Mouse (Mus musculus) heart, adult 11 months (tissue): ENCODE data around the gene Crygd.

ENCODE experiments used
- DNase-seq: peaks from one replicate; pipeline ENCODE4 v3.0.0; 2022

The Crygd gene

DNA sequence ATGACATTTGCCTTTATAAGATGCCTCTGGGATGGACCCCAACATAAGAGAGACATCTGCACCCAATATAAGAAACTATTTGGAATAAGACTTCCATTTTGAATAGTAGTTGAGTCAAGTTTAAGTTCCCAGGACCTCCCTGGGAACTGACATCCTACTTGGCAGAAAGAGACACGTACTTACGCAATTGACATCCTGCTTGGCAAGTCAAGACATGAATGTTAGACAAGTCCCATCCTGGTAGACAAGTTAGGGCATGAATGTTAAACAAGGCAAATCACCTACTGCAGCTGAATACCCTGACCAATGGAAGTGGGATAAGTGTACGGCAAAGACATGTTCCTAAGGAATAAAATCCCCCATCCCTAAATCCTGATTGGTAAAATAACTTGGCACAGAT, 21.4 kb downstream of the Crygd start:
- peak; percentile 54 for DNase-seq

DNA sequence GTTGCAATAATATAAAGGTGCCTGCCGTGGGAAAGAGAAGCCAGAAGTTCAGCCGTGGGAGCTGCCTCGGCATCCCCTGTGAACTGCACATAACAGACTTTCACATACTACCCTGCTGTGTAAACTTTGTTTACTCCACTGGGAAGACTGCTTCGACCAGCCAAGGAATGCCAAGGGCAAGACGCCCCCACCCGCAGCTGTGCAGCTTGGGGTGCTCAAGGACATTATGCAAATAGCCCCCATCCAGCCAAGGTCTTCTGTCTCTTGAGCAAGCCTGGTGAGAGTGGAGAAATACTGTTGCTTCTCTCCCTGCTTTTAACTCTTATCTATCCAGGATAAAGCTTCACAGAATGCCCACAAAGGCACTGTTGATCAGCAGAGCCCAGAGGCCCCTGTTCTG, 22.4 kb downstream of the Crygd start:
- peak; percentile 76 for DNase-seq

DNA sequence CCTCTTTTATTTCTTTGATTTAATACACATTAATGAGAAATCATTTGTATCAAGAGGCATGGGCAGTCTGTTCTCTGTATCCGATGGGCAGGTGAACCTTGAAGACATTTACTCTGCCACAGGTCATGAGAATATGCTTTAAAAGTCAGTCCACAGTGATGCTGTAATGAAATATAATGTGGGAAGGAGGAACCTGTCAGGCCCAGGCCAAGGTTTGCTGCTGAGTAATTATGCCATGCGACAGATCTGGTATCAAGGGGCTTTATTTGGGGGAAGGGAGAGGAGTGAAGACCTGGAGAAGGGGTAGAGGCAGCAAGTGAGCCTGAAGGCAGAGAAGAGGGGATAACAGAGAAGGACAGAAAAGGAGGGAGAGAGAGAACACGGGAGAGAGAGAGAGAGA, 23.6 kb downstream of the Crygd start:
- DNase-seq, result peak; percentile 56

DNA sequence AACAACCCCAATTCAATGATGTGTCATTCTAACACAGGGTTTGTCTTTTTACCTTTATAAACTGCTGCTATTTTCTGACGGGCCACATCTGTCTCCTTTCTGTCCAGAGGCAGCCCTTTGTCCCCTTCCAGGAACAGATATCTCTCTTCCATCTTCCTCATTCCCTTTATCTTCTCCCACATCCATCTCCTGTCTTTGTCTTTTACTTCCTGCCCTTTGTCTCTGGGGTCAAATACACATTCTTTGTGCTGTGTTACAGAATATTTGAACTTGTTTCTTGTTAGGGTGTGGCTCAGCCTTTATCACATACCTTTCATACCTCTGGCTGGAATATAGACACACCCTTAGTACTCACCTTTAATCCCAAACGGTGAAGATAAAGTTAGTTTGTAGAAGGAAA, 25.7 kb downstream of the Crygd start:
- no peak for DNase-seq

DNA sequence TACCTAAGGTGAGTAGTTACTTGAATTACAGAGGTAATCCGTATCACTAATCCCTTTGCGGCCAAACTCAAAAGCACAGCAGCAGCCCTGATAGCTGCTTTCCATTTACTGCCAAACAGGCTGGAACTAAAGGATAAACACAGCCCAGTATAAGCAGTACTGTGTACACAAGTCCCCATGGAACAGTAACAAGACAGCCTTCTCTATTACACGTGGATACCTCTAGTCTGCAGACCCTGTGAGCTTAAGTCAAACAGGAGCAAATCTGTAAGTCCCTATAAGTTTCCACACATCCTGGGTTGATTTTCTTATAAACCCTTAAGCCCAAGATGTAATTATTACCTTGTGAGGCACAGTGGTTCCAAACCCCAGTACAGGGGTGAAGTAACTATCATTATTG, 27.7 kb downstream of the Crygd start:
- no peak for DNase-seq

DNA sequence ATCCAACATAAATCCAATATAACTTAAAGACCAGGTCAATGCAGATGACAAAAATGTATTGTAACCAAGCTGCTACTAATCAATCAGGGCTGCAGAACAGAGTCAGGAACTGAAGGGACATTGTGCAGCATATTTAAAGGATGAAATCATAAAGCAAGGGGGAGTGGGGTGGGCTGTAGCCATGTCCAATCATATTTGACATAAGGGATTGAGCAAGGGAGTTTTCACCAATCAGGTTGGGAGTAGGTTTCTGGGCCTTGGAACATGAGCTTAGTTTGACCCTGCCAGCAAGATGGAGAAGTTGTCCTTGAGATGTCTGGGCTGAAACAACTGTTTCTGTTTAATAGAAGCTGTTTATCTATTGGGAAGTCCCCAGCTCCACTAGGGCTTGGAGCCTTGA, 30.6 kb downstream of the Crygd start, which contains the start of gene Akr1cl:
Akr1cl (minus strand) TSS at position 119 of the 400 bp plus-strand sequence.
- DNase-seq, result no peak

DNA sequence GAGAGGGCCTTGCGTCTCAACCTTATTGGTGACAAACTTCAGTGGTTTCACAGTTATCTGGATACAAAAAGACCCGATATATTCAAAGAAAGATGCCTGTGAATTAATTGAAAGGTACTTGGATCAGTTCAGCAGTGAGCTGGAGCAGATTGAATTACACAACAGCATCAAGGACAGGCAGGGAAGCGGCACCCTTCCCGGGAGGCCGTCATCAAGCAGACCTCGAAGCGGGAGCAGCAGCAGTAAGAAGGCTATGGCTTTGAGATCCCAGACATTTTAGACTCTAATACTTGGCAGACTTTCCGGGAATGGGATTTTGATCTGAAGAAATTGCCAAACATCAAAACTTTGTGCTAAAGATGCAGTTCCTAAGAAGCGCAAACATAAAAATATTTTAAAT, 35.0 kb downstream of the Crygd start:
- no peak for DNase-seq

DNA sequence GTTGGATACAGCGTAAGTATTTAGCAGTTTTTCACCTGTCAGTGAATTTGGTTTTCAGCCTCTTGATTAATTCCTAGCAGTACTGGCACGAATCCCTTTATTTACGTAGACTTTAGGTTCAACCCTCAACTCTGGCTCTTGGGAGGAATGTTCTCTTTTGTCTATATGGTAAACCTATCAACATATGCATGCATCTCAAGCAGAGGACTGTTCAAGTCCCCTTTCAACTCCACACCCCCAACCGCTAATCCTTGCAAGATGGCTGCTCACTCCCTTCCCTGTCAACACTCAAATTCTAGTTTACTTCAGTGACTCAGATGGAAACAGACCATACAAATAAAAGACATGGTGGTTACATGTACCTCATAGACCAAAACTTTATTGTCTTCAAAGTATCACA, 50.5 kb downstream of the Crygd start:
- DNase-seq, result no peak
